Mouse (Mus musculus) layer of hippocampus, postnatal 36 days (tissue): ENCODE measurements around the gene Dmac2. TPM values are rescaled to one million over a fixed set of nuclear protein-coding genes. Genes with fewer than 3 reads are reported as not detected.
"Not testable (repeated sequence)": the region's sequence is repeated elsewhere in the genome, so short reads cannot be mapped to it uniquely, and the experiment has no call there.

Source experiments
- DNase-seq, 2 experiments: peaks; one replicate each; pipeline ENCODE4 v3.0.0; 2022
- total RNA-seq, 2 experiments: library from RNA; stranded (reverse); gene quantifications; 2 replicates each; pipeline ENCODE4 v1.2.3; 2021

Dmac2 gene
- total RNA-seq: 10 to 100 TPM; 50.1 to 51.4 TPM

GRCm38 (mm10) chr7:25618865-25619721 lies at the start of gene Dmac2:
TSS of gene Dmac2 (plus strand) at chr7:25619414.
- peak; percentile 91 to 92 for DNase-seq

DNA sequence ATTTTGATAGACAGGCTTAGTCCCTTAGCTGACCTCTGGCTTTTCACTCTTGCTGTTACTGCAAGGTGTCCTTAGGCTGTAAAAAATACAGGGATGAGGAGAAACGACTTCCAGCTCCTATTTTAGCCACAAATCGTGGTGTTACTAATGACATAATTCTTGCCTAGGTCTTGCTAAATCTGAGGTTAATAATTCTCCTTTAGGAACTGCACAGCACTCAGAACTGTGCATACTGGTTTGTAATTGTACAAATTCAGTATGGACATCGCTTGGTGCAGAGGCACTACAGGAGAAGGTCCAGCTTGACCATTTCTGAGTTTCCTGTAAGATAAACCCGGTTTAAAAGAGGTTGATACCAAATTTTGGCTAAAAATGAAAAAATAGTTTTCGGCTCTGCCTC lies 45.4 kb upstream of the Dmac2 start:
- DNase-seq: not testable (repeated sequence)

DNA sequence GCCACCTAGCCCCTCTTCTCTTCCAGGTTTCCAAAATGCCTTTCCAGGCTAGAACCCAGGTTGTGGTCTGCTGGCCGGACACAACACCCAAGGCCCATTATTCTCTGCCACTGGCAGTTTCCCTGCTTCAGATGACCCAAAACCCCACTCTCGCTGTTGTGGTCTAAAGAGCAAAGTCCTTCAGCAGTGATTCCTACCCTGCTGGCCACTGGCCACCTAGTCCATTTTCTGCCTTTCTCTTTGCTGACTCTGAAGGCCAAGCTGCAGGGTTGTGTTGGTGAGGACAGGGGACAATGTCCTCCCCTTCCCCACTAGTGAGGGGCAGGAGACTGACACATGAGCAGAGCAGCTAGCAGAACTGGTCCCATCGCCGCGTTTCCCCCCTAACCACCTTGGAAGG lies 44.1 kb upstream of the Dmac2 start:
- no peak for DNase-seq

GRCm38 (mm10) chr7:25575870-25576269 lies 43.3 kb upstream of the Dmac2 start:
- DNase-seq: no peak

- not testable (repeated sequence) for DNase-seq
These were observed 42.9 kb upstream of the Dmac2 start for GRCm38 (mm10) chr7:25576308-25576707.

DNA sequence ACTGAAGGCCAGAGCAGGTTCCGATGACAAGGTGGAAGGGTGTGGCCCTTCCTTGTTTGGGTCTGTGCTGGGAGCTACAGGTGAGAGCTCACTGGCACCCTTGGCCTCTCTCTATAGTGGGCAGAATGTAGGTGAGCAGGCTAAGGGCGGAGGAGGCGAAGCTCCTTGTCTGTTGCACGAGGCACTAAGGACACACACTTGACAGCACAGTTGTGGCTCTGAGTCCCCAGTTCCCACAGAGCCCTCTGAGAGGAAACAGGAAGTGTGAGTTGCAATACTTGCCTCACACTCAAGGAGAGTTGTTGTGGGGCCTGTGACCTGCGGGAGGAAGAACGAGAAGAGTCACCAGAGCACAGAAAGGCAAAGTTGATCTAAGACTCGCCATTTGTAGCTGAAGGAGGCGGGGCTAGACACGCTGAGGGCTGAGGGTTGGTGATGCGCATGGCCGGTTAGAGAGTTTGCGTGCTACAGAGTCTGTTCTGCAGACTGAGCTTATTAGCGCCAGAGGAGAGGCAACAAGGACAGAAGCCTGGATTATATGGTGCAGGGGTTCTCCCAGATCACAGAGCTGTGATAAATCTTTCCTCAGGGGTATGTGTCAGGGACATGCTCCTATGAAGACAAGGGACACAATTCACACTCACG lies 42.3 kb upstream of the Dmac2 start:
- not testable (repeated sequence) for DNase-seq

GRCm38 (mm10) chr7:25579441-25579840 lies 39.8 kb upstream of the Dmac2 start:
- DNase-seq: no peak

DNA sequence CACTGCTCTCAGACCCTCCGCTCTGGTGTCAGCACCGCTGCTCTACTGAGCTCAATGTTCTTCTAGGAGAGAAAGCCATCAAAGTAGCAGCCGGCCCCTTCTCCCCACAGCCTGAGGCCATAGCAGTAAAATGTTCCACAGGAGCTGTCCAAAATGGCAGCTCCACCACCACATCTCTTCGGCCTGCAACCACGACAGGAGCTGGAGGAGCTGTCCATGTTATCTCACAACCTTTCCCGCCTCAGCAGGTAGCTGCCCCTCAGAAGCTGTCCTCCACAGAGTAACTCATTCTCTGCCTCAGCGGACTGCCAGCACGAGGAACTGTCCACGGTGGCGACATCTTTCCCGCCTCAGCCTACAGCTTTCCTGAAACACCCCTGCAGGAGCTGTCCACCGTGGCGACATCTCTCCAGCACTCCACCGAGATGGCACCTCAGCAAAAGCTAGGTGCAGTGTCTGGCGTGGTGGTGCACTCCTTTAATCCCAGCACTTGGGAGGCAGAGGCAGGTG lies 36.9 kb upstream of the Dmac2 start:
- DNase-seq: no peak

DNA sequence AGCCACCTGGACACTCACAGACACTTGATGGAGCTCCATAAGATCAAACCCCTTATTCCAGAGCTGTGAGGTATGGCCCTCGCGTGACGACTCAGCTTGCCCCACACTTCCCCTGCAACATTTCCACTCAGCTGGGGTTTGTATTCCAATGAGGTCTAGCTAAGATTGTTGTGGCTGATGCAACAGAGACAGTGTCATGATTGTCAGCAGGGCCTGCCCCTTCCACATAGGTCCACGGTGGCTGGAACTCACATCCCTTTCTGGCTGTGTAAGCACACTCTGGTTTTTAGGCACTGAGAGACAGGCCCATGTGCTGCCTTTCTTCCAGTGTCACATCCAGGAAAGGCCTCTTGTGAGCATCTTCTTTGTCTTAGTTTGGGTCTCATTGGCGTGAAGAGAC lies 34.6 kb upstream of the Dmac2 start:
- no peak for DNase-seq

GRCm38 (mm10) chr7:25585351-25586204 lies 33.6 kb upstream of the Dmac2 start:
- no peak for DNase-seq

- DNase-seq: no peak
These were observed 28.0 kb upstream of the Dmac2 start for GRCm38 (mm10) chr7:25591226-25591625.

DNA sequence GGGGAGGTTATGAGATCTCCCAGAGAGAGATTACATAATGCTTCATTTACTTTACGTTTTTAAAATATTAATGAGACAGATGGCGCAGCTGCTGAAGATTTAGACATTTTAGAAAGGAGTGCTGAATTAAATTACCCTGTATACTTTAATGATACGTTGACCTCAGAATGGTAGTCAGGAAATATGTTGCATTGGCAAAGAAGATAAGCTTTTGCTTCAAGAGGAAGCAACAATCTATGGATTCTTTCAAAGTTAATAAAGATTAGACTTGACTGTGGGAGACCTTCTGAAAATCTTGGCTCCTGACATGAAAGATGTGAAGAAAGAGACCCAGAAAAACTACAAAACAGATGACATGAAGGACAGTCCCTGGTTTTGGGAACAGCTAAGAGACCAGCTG lies 25.4 kb upstream of the Dmac2 start:
- DNase-seq: no peak

GRCm38 (mm10) chr7:25599663-25600062 lies 19.6 kb upstream of the Dmac2 start:
- DNase-seq: peak; percentile 55 to 61

DNA sequence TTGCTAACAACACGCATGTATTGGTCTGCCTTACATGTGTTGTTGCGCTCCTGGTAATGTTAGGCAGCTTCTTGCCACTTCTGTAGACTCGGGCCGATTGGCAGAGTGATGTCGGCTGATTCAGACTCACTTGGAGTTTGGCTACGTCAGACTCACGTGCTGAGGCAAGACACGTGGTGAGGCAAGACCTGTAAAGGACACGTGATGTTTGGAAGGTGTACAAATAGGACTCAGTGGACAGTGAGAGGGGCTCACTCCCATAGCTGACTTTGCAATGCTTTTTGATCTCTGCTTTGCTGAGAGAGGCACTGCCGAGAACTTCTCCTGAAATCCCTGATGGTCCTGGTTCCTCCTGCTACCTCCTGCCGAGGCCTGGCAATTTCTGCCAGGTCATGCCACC lies 18.5 kb upstream of the Dmac2 start:
- DNase-seq: no peak

- DNase-seq: no peak
These were observed 17.9 kb upstream of the Dmac2 start for GRCm38 (mm10) chr7:25601346-25601745.

DNA sequence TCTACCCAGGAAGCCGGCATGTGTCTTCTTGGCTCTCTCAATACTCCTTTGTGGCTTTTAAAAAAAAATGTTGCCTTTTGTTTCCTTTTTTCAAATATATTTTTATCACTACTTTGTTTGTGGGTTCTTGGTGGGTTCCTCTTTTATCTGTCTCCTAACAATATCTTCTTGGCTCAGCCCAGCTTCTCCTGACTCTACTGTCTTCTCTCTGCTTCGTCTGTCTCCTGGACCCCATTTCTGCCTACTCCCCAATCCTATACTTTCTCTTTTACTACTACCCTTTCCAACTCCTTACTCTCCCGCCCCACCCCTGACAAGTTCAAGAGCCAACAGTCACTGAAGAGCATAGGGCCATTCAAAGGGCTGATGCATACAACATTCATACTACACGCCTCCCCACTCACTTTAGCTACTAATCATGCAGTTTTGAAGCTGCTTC lies 12.6 kb upstream of the Dmac2 start:
- no peak for DNase-seq

DNA sequence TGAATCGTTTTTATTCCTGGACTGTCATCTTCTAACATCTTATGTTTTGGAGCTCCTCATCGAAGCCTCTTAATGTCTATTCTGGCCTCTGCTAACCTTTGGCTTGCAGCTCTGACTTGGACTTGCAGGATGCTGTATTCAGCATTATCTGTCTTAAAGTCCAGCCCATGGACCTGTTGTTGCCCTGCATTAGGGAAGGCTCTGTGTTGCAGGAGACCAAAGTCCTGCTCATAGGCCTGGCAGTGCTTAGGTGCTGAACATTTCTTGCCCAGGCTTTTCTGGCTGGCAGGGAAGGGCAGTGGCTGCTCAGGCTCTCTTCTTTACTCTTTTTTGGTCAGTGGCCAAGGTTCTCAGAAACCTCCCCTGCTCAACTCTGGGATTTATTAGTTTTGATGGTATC lies 12.0 kb upstream of the Dmac2 start:
- no peak for DNase-seq

GRCm38 (mm10) chr7:25610056-25610455 lies 9.2 kb upstream of the Dmac2 start:
- DNase-seq: no peak

DNA sequence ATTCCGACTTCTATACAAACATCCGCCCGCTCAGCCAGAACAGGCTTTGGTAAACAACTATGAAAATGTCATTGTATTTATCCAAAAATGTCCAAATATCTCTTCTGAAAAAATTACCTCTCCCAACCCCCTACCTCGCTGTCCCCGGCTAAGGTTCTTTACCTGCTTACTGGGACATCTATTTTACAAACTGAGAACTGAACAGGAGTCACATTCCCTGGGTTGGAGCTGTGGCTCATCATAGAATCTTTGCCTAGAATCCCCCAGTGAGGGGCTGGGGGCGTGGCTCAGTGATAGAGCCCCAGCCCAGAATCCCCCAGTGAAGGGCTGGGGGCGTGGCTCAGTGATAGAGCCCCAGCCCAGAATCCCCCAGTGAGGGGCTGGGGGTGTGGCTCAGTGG lies 7.7 kb upstream of the Dmac2 start:
- no peak for DNase-seq

GRCm38 (mm10) chr7:25614086-25614485 lies 5.1 kb upstream of the Dmac2 start:
- DNase-seq: no peak

DNA sequence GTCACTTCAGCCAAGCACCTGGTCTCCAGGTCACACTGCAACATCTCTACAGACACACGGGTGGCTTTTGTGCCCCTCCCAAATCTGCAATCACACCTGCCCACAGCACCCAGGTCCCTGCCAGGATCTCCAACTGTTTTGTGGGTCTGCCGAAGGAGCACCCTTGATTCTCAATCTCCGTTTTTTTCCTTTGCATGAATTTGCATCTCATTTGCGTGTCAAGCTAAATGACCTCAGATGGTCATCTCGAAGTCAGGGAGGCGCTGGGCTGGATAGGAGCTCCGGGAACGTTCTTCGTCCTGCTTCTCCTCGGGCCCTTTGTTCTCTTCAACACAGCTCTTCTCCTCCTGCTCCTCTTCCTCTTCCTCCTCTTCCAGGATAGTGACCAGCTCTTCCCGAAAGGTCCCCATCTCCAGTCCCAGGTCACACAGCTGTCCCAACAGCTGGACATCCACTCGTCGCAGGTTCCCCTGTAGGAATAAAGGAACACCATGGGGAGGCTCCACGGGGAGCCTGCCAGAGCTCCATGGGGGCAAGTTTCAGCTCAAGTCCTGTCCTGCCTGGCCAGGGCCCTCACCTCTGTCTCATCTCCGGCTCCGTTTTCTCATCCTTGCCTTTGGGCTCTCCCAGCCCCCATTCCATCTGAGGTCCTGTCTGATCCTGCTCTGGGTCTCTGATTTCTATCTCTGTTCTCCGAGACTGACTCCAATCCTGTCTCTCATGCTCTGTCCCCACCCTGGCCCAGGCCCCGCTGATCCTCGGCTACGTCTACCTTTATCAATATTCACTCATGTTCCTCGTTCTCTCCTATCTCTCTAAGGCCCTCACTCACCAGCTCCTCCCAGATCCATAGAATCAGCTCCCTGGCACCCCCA lies 4.1 kb upstream of the Dmac2 start:
- DNase-seq: no peak

DNA sequence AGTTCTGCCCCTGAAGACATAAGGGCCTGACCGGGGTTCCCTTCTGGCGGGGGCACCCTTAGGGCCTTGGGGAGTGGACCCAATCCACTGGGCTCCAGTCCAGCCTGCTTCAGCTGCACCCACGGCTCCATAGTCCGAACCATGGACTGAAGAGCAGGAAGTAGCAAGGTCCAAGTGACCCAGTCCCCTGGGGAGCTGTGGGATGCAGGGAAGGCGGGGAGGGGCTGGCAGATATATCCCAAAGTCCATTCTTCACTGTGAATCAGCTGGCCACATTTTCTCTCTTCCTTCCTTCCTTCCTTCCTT lies 3.6 kb upstream of the Dmac2 start, which contains the start of gene Erich4:
TSS of gene Erich4 (minus strand) at position 187 of the 306 bp plus-strand sequence.
- no peak for DNase-seq
